Mouse (Mus musculus) CH12.LX (cell line): ENCODE data around the gene Cdca7.

Experiments used
- CTCF ChIP-seq, 2 experiments: IDR thresholded peaks in 1 of 2; conservative IDR thresholded peaks in 1 of 2; 2 replicates each; pipeline ENCODE4 v1.5.1; 2011 to 2012; ENCODE audit warnings: low read depth in 2 of 2, low read length in 2 of 2, improper control_type of control experiment in 1 of 2, inconsistent platforms in 1 of 2, mild to moderate bottlenecking in 1 of 2, moderate library complexity in 1 of 2
- JUND ChIP-seq: conservative IDR thresholded peaks from 2 replicates; pipeline ENCODE4 v1.6.1; 2011; ENCODE audit warnings: low read depth, low read length, improper control_type of control experiment
- MAZ ChIP-seq: IDR thresholded peaks from 2 replicates; pipeline ENCODE4 v1.6.1; 2012; ENCODE audit warnings: low read depth, mild to moderate bottlenecking, inconsistent platforms, low read length, improper control_type of control experiment, moderate library complexity
- NELFE ChIP-seq: IDR thresholded peaks from 2 replicates; pipeline ENCODE4 v1.6.1; 2011; ENCODE audit warnings: low read depth, low read length, improper control_type of control experiment
- POLR2A ChIP-seq: IDR thresholded peaks from 2 replicates; pipeline ENCODE4 v1.6.1; 2011; ENCODE audit warnings: low read depth, mild to moderate bottlenecking, improper control_type of control experiment, low read length
- ZNF384 ChIP-seq: IDR thresholded peaks from 2 replicates; pipeline ENCODE4 v1.6.1; 2012; ENCODE audit warnings: low read depth, low read length, improper control_type of control experiment, inconsistent platforms

- TF ChIP-seq NELFE (no peak), CTCF (conservative IDR thresholded peaks at IDR 0.05 in 1 of 2, IDR thresholded peaks at IDR 0.05 in 1 of 2; ENCODE audit: low read depth in 2 of 2, low read length in 2 of 2) (no peak), POLR2A (no peak), ZNF384 (no peak), JUND (no peak), MAZ (no peak)
Measured at GRCm38 (mm10) chr2:72535889-72536288, 59.9 kb downstream of the Cdca7 start.
